Mouse (Mus musculus) forebrain, embryonic 13.5 days (tissue): ENCODE data around the gene Rpa2. TPM values are rescaled to one million over a fixed set of nuclear protein-coding genes. Genes with fewer than 3 reads are reported as not detected.
A peak's percentile ranks its signal among the peaks of the same experiment; 100 is the strongest.
"Not testable (repeated sequence)": the region's sequence is repeated elsewhere in the genome, so short reads cannot be mapped to it uniquely, and the experiment has no call there.

Experiments used
- ATAC-seq: fragments of 200-750 bp; cut with Nextera tagmentation; 2 replicates; pipeline ENCODE4 v1.8.0; 2017
- H3K27ac ChIP-seq: fragments of 300-500 bp; sonication (generic); 2 replicates; pipeline ENCODE4 v1.5.1; 2015; ENCODE audit warnings: inconsistent platforms, mild to moderate bottlenecking, moderate library complexity
- H3K27me3 ChIP-seq: fragments of 300-500 bp; sonication (generic); 2 replicates; pipeline ENCODE4 v1.6.1; 2015; ENCODE audit warnings: mild to moderate bottlenecking, inconsistent platforms
- H3K36me3 ChIP-seq: fragments of 300-500 bp; sonication (generic); 2 replicates; pipeline ENCODE4 v1.6.1; 2015; ENCODE audit warnings: mild to moderate bottlenecking, inconsistent platforms; ENCODE audit not compliant: poor library complexity, severe bottlenecking
- H3K4me1 ChIP-seq: fragments of 300-500 bp; sonication (generic); 2 replicates; pipeline ENCODE4 v1.6.1; 2015; ENCODE audit warnings: inconsistent platforms
- H3K4me2 ChIP-seq: fragments of 300-500 bp; sonication (generic); 2 replicates; pipeline ENCODE4 v1.6.1; 2015; ENCODE audit warnings: inconsistent platforms, mild to moderate bottlenecking, moderate library complexity
- H3K4me3 ChIP-seq: fragments of 300-500 bp; sonication (generic); 2 replicates; pipeline ENCODE4 v1.5.1; 2015; ENCODE audit warnings: mild to moderate bottlenecking, inconsistent platforms
- H3K9ac ChIP-seq: fragments of 300-500 bp; sonication (generic); 2 replicates; pipeline ENCODE4 v1.6.1; 2015; ENCODE audit warnings: mild to moderate bottlenecking, inconsistent platforms
- H3K9me3 ChIP-seq: fragments of 300-500 bp; sonication (generic); replicated peaks from 2 replicates; pipeline ENCODE4 v1.6.1; 2016; ENCODE audit warnings: inconsistent platforms
- WGBS: fragments of 180-500 bp; shearing (Covaris S2); methylation state at CpG from one replicate; pipeline ENCODE4 v1.1.7; 2015; 5-methylcytosine and 5-hydroxymethylcytosine counted together
- polyA plus RNA-seq: library from polyadenylated mRNA; unstranded; fragments of >200 nt; fragmentation: Nextera tagmentation; extraction: Ambion mirVana; gene quantifications from 2 replicates; pipeline ENCODE4 v1.2.1, GENCODE M21; 2015

The Rpa2 gene
- polyA plus RNA-seq, 1 experiment from 2014 or later: 114 TPM

GRCm38 (mm10) chr4:132746911-132747517, 21.1 kb upstream of the Rpa2 start:
- no peak for ATAC-seq
- Histone ChIP-seq H3K9me3 (no peaks in the 10 kb centered on the region), H3K27me3 (no peaks in the 10 kb centered on the region), H3K4me3 (no peak overlapping the region), H3K36me3 (no peaks in the 10 kb centered on the region), H3K4me1 (0 out of 2 replicates have a peak, but pooled peaks cover 9% of the 10 kb centered on the region), H3K4me2 (no peak overlapping the region), H3K27ac (no peak overlapping the region), H3K9ac (no peak overlapping the region)
- WGBS: 88% methylated on average over 9 of the region's 9 CpGs

- no peak overlapping the region for H3K4me3 ChIP-seq
- ATAC-seq: no peak
- no peaks in the 10 kb centered on the region for H3K36me3 ChIP-seq
- 78% methylated on average over 9 of the region's 9 CpGs for WGBS
- H3K27ac ChIP-seq: no peak overlapping the region
- no peaks in the 10 kb centered on the region for H3K27me3 ChIP-seq
- H3K4me1 ChIP-seq: 0 out of 2 replicates have a peak, but pooled peaks cover 9% of the 10 kb centered on the region
- H3K9ac ChIP-seq: no peak overlapping the region
- H3K4me2 ChIP-seq: no peak overlapping the region
- no peaks in the 10 kb centered on the region for H3K9me3 ChIP-seq
Observed at GRCm38 (mm10) chr4:132747664-132748259, 20.4 kb upstream of the Rpa2 start.

GRCm38 (mm10) chr4:132748778-132749177, 19.4 kb upstream of the Rpa2 start:
- no peak for ATAC-seq
- Histone ChIP-seq H3K4me3 (no peak overlapping the region), H3K27ac (no peak overlapping the region), H3K36me3 (no peaks in the 10 kb centered on the region), H3K4me1 (0 out of 2 replicates have a peak, but pooled peaks cover 9% of the 10 kb centered on the region), H3K9me3 (no peaks in the 10 kb centered on the region), H3K27me3 (no peaks in the 10 kb centered on the region), H3K4me2 (no peak overlapping the region), H3K9ac (no peak overlapping the region)
- WGBS: 84% methylated on average over 4 of the region's 4 CpGs

- H3K4me2 ChIP-seq: no peak overlapping the region
- H3K9ac ChIP-seq: no peak overlapping the region
- no peak for ATAC-seq
- no peak overlapping the region for H3K27ac ChIP-seq
- no peak overlapping the region for H3K4me3 ChIP-seq
- no peaks in the 10 kb centered on the region for H3K27me3 ChIP-seq
- no peaks in the 10 kb centered on the region for H3K36me3 ChIP-seq
- no peaks in the 10 kb centered on the region for H3K9me3 ChIP-seq
- 0 out of 2 replicates have a peak, but pooled peaks cover 2% of the 10 kb centered on the region for H3K4me1 ChIP-seq
- 87% methylated on average over 6 of the region's 6 CpGs for WGBS
Observed at GRCm38 (mm10) chr4:132749258-132749982, 18.7 kb upstream of the Rpa2 start.

GRCm38 (mm10) chr4:132752992-132753391, 15.1 kb upstream of the Rpa2 start:
- Histone ChIP-seq H3K4me3 (no peak overlapping the region), H3K9me3 (no peaks in the 10 kb centered on the region), H3K4me1 (peaks cover 13% of the 10 kb centered on the region), H3K9ac (no peak overlapping the region), H3K36me3 (no peaks in the 10 kb centered on the region), H3K4me2 (no peak overlapping the region), H3K27ac (no peak overlapping the region), H3K27me3 (peaks cover 19% of the 10 kb centered on the region)
- 85% methylated on average over 6 of the region's 6 CpGs for WGBS
- ATAC-seq: no peak

GRCm38 (mm10) chr4:132756974-132757373, 11.2 kb upstream of the Rpa2 start, which contains the start of gene Smpdl3b:
Smpdl3b (minus strand) TSS chr4:132757252.
- peak within 1 kb of the TSS; percentile 66 for H3K9ac ChIP-seq
- peak within 1 kb of the TSS; percentile 80 for H3K4me2 ChIP-seq
- WGBS: under 1% methylated on average over 22 of the region's 22 CpGs
- no peaks in the 10 kb centered on the region for H3K9me3 ChIP-seq
- H3K36me3 ChIP-seq: no peaks in the 10 kb centered on the region
- H3K27me3 ChIP-seq: peaks cover 22% of the 10 kb centered on the region
- H3K4me3 ChIP-seq: peak within 1 kb of the TSS; percentile 41
- no peak within 1 kb of the TSS for H3K27ac ChIP-seq
- peak; percentile 80 for ATAC-seq
- peaks cover 13% of the 10 kb centered on the region for H3K4me1 ChIP-seq

GRCm38 (mm10) chr4:132757633-132758351, 10.3 kb upstream of the Rpa2 start:
- WGBS: 88% methylated on average over 7 of the region's 7 CpGs
- H3K9ac ChIP-seq: 0 out of 2 replicates have a peak overlapping the region, but pooled peaks have one; percentile 66
- H3K9me3 ChIP-seq: no peaks in the 10 kb centered on the region
- H3K27me3 ChIP-seq: peaks cover 22% of the 10 kb centered on the region
- H3K4me2 ChIP-seq: 0 out of 2 replicates have a peak overlapping the region, but pooled peaks have one; percentile 80
- no peak overlapping the region for H3K4me3 ChIP-seq
- no peak for ATAC-seq
- no peaks in the 10 kb centered on the region for H3K36me3 ChIP-seq
- H3K4me1 ChIP-seq: peaks cover 13% of the 10 kb centered on the region
- no peak overlapping the region for H3K27ac ChIP-seq

- WGBS: 78% methylated on average over 3 of the region's 3 CpGs
- no peak overlapping the region for H3K4me2 ChIP-seq
- H3K4me3 ChIP-seq: no peak overlapping the region
- no peak overlapping the region for H3K27ac ChIP-seq
- H3K9me3 ChIP-seq: no peaks in the 10 kb centered on the region
- H3K9ac ChIP-seq: no peak overlapping the region
- H3K4me1 ChIP-seq: peaks cover 13% of the 10 kb centered on the region
- H3K27me3 ChIP-seq: peaks cover 22% of the 10 kb centered on the region
- H3K36me3 ChIP-seq: no peaks in the 10 kb centered on the region
- ATAC-seq: no peak
Observed at GRCm38 (mm10) chr4:132760296-132760695, 7.8 kb upstream of the Rpa2 start.

- no peaks in the 10 kb centered on the region for H3K4me1 ChIP-seq
- no peaks in the 10 kb centered on the region for H3K9me3 ChIP-seq
- H3K36me3 ChIP-seq: no peaks in the 10 kb centered on the region
- no peak for ATAC-seq
- no peak overlapping the region for H3K27ac ChIP-seq
- no peak overlapping the region for H3K4me2 ChIP-seq
- no peak overlapping the region for H3K9ac ChIP-seq
- peaks cover 5% of the 10 kb centered on the region; the same call in 1 of the 2 replicates for H3K27me3 ChIP-seq
- WGBS: 83% methylated on average over 6 of the region's 6 CpGs
- H3K4me3 ChIP-seq: no peak overlapping the region
Observed at GRCm38 (mm10) chr4:132762602-132763001, 5.5 kb upstream of the Rpa2 start.

- not testable (repeated sequence) for H3K36me3 ChIP-seq, H3K27ac ChIP-seq, H3K4me2 ChIP-seq, H3K4me1 ChIP-seq, H3K4me3 ChIP-seq, ATAC-seq, H3K9ac ChIP-seq, H3K27me3 ChIP-seq, H3K9me3 ChIP-seq
- 82% methylated on average over 3 of the region's 3 CpGs for WGBS
Observed at GRCm38 (mm10) chr4:132763125-132763524, 5.0 kb upstream of the Rpa2 start.

- peaks cover 12% of the 10 kb centered on the region for H3K4me1 ChIP-seq
- WGBS: 94% methylated on average over 9 of the region's 9 CpGs
Observed at GRCm38 (mm10) chr4:132771776-132772175, 3.6 kb downstream of the Rpa2 start.

GRCm38 (mm10) chr4:132774905-132775304, 6.8 kb downstream of the Rpa2 start:
- Histone ChIP-seq H3K4me1 (no peaks in the 10 kb centered on the region), H3K27ac (no peak overlapping the region), H3K36me3 (peaks cover 95% of the 10 kb centered on the region), H3K4me3 (no peak overlapping the region), H3K9me3 (no peaks in the 10 kb centered on the region), H3K4me2 (no peak overlapping the region), H3K27me3 (no peaks in the 10 kb centered on the region), H3K9ac (no peak overlapping the region)
- 79% methylated on average over 3 of the region's 3 CpGs for WGBS
- ATAC-seq: no peak

More at GRCm38 (mm10) chr4:132771776-132772175, 3.6 kb downstream of the Rpa2 start:
- H3K4me2 ChIP-seq: no peak overlapping the region
- no peaks in the 10 kb centered on the region for H3K9me3 ChIP-seq
- H3K27me3 ChIP-seq: no peaks in the 10 kb centered on the region
- H3K4me3 ChIP-seq: no peak overlapping the region
- H3K36me3 ChIP-seq: peaks cover 64% of the 10 kb centered on the region
- H3K27ac ChIP-seq: no peak overlapping the region
- H3K9ac ChIP-seq: no peak overlapping the region
- no peak for ATAC-seq
